Mouse (Mus musculus) spleen, embryonic (tissue): ENCODE measurements at regions not wholly inside any gene's neighbourhood (a gene's known extent, or its start where the extent isn't known, plus 50 kb on each side); places are given as distances from the start of the nearest gene placed in this dataset.

Experiments
- CTCF ChIA-PET: fragments of 350-600 bp; sonication (Branson Sonifier 250); formaldehyde crosslinking; loops from one replicate; lab custom pipeline; 2022; lab: Charles Lee

- CTCF ChIA-PET, result no interaction called here
Measured at GRCm38 (mm10) chr8:9152313-9152925, 462.1 kb upstream of the Arglu1 start.

- CTCF ChIA-PET, result no interaction called here
Measured at GRCm38 (mm10) chr8:9144362-9144761, 454.0 kb upstream of the Arglu1 start.

DNA sequence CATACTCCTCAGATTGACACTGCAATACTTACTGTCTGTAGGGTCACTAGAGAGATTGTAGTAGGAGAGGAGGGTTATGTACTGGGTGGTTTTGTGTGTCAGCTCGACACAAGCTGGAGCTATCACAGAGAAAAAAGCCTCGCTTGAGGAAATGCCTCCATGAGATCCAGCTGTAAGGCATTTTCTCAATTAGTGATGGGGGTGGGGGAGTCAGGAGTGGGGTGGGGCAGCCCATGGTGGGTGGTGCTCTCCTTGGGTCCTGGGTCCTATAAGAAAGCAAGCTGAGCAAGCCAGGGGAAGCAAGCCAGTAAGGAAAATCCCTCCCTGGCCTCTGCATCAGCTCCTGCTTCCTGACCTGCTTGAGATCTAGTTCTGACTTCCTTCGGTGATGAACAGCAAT lies 449.5 kb upstream of the Arglu1 start:
- CTCF ChIA-PET, result no interaction called here

GRCm38 (mm10) chr8:9139059-9139620 lies 448.8 kb upstream of the Arglu1 start:
- CTCF ChIA-PET, result no interaction called here

DNA sequence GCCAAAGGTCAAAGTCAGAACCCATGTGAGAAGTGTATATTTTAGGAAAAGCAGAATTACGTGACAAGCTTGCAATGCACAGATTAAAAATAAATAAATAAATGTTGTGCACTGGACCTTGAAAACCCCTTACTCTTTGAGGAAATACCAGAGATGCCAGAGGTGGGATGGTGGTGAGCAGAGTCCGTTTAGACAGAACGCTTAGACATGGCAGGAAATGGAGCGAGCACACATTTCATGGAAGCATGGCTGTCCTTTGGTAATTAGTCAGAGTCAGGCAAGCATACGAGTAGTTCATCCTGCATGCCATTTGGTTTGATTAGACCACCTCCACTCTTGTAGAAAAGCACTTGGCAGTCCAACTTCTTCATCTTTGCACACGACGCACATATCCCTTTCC lies 443.4 kb upstream of the Arglu1 start:
- CTCF ChIA-PET, result no interaction called here

DNA sequence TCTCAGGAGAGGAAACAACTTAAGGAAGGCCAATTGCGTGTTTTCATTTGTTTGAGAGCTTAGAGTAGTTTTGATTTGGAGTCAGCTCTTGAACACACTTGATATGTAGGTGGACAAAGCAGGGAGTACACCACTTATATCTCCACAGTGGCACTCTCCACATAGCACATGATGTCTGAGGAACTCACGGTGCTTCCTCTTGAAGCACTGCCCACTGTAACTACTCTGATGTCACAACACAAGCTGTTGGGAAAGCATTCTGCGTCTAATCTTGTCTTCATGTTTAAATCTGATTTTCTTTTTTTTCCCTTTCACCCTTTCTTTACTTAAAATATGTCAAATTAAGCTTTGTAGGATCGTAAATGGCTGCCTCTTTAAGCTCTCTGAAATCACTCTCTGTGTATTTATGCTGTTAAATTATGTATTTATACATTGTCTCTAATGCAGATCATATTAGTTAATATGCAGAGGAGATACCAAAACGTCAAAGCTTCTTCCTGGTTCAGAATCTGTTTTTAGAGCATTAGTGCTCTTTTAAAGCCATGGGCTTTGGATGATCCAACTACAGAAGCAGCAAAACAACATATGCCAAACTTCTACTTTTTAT lies 442.4 kb upstream of the Arglu1 start:
- CTCF ChIA-PET, result no interaction called here

DNA sequence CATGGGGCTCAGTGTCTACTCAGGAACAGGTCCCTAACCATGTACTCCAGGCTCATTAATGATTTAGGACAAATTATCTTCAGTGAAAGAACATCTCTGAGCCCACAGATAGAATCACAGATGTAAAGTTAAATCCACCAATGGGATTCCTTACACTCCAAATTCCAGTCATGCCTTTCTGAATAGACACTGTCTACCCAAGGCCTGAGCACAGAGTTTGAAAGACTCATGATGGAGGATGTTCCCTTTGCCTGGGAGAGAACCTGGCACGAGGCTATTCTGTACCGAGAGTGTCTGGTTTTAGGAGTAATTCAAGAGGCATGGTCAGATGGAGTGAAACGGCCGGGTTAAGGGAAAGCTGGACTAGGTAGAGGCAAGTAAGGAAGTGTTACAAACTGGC lies 440.9 kb upstream of the Arglu1 start:
- CTCF ChIA-PET, result no interaction called here

GRCm38 (mm10) chr8:9124503-9124902 lies 434.2 kb upstream of the Arglu1 start:
- CTCF ChIA-PET, result no interaction called here

GRCm38 (mm10) chr8:9117809-9118737 lies 427.8 kb upstream of the Arglu1 start:
- CTCF ChIA-PET, result no interaction called here

DNA sequence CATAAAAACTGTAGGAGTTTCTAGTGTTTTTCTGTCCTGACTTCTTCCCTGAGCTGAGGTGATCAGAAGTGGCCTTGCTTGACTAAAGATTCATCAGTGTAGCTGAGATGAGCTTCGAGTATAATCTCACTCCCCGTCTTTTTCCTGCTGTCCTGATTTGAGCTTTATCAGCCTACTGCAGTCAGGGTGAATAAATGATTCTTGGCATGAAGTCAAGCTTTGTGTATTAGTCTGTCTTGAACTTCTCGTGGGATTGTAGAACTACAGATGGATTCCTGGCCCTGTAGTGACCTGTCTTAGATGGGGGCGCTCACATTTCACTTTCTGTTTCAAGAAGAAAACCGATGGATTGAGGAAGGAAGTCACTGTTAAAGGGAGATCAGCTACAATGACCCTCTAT lies 405.7 kb upstream of the Arglu1 start:
- CTCF ChIA-PET, result interaction anchor here (0.7 kb wide), 1 partner anchor 32 kb away, joined by 5 read pairs; no protein-coding TSS in a partner anchor

DNA sequence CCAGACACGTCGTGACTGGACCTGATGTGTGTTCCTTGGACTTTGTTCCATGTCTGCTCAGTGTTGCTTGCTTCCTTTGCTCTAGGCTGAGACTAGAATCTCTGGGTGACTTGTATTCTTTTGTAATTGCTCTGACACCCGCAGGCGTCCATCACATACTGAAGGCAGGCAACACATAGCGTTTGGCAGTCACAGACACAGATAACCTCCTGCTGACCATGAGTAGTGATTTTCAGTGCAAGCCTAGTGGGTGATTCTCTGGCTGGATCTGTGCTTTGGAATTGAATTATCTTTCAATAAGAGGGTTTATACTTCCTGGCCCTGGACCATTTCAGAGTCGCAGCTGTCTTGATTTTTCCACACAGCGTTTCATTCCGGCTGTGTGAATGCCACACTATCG lies 403.7 kb upstream of the Arglu1 start:
- CTCF ChIA-PET, result no interaction called here

GRCm38 (mm10) chr8:9093356-9093755 lies 403.0 kb upstream of the Arglu1 start:
- CTCF ChIA-PET, result no interaction called here

DNA sequence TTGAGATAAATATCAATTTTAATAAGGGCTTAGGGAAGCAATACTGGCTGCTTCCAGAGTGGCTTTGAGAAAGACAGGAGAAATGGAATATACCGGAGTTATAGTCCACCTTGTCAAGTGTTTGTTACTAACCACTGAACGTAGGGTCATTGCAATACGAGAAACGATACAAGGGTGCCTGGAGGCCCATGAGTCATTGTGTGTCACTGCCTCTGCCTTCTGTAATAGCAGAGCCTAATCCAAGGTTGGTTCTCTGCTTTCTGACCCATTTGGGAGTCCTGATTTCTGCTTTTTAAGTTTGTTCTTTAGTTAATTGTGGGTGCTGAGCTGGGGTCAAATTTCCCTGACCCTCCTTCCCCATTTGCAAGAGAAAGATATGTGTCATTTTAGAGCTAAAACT lies 382.4 kb upstream of the Arglu1 start:
- CTCF ChIA-PET, result no interaction called here

DNA sequence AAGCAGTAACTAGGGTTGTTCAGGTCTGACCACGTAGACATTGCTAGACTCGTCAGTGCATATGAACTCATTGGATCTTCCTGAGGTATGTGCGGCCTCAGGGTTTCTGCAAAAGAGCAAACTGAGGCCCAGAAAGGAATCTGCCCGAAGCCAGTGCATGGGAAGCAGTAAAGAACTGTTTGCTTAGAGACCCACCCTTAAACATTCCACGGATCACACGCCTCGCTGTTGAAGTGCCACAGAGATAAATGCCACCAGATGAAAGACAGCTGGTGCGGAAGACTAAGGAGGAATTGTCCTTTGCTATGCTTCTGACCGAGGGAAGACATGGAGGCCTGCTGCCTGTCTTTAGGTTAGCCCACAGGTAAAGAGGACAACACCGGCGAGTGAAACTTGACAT lies 382.0 kb upstream of the Arglu1 start:
- CTCF ChIA-PET, result no interaction called here

GRCm38 (mm10) chr8:9070953-9071352 lies 380.6 kb upstream of the Arglu1 start:
- CTCF ChIA-PET, result no interaction called here

DNA sequence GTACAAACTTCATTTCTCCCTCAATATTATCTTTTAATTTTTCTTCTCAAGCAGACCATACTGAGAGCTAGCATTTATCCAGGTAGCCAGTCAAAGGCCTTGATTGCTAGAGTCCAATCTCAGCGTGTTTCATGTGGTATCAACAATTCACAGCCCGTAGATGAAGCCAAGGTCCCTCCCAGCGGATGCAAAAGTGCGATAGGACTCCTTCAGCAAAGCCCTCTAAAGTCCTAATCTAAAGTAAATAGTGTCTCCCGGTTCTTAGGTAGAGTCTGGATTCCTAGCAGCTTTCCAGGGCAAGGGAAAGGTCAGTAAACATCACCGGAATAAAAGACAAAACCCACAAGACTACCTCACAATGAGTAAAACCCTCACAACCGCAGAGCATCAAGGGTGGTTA lies 379.5 kb upstream of the Arglu1 start:
- CTCF ChIA-PET, result no interaction called here

- CTCF ChIA-PET, result no interaction called here
Measured at GRCm38 (mm10) chr8:9067731-9068130, 377.4 kb upstream of the Arglu1 start.

- CTCF ChIA-PET, result no interaction called here
Measured at GRCm38 (mm10) chr8:9060166-9060565, 369.8 kb upstream of the Arglu1 start.

- CTCF ChIA-PET, result no interaction called here
Measured at GRCm38 (mm10) chr8:9055416-9055819, 365.1 kb upstream of the Arglu1 start.

GRCm38 (mm10) chr8:9054801-9055200 lies 364.5 kb upstream of the Arglu1 start:
- CTCF ChIA-PET, result no interaction called here

DNA sequence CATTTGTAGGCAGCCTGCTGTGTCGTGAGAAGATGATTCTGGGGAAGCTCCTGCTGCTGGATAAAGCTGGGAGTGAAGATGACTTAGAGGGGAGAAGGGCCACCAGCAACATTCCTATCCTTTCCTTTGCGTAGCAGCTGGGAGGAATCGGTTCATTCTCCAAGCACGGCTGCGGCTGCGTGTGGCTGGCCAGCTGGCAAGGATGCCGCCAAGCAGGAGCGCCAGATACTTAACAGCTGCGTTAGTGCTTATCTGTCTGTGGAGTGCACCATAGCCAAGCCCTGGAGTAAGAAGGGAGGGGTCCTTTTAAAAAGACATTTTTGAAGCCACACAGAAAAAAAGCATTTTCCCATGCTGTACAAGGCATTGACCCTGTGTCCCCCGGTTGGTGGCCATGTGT lies 361.4 kb upstream of the Arglu1 start:
- CTCF ChIA-PET, result no interaction called here

DNA sequence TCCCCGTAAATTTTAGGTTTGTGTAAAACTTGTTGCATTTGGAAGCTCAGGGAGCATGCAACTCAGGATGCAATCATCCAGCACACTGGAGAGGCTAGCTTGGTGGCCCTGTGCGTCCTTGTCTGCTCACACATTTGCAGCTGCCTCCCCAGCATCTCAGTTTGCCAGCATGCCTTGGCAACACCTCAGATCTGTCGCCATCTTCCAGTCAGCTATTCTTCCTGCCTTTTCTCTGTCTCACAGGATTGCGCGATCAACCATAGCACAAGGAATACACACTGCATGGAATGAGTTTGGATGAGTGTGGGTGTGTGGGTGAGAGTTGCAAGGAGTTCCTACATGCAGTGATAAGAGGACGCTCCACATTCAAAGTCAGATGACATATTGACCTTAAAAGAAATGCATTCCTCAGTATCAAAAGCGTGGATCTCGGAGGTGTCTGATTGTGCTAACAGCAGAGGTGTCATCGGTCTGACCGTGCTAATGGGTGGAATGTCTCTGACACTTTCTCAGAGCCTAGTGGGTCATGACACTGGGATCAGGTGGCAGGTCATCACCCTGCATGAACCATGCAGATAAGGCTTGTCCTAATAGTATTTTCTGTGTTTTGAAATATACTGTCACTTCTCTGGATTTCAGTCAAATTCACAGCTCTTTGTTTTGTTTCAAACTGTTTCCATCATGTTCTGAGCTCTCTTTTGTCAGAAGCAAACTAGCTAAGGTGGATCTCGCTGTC lies 360.6 kb upstream of the Arglu1 start:
- CTCF ChIA-PET, result no interaction called here
